Comparison of ENCODE assay signal across 19 mouse cellular contexts in the genomic region with DNA sequence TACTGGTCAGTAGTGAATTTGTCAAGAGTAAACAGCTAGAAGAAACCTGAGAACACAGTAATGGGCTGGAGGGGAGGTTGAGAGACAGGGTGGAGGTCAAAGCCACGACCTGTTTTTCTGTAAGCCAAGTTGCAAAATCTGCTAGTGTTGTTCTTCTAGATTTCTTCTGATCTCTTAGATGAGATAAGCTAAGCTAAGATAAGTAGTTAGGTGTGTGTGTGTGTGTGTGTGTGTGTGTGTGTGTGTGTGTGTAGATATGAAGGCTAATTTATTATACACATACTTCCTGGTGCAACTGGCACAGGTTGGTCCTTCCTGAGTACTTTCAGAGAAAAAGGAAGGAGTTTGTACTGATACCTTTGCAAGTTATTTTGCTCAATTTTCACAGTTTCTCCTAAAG.
DNase-seq lines count a peak whose midpoint lies in the region; ATAC-seq lines count a peak whose summit lies in the region.
"Had no signal": no experiment of that assay in that cellular context is flagged by ENCODE, and none has a peak within 500 bp of the region (broad histone marks: within the 10 kb centered on the region; RNA-seq: fewer than 3 reads in every experiment).

No protein-coding gene starts in this region.

- peak; percentile 62 for ATAC-seq in CD4-positive, CD25-positive, alpha-beta regulatory T cell, adult 4 months
- no peak for ATAC-seq in erythroid progenitor cell, adult 5-6 weeks (replicated peaks; ENCODE audit: low FRiP score, poor library complexity, severe bottlenecking)
- ATAC-seq: forebrain, embryonic 13.5 days; forebrain, embryonic 16.5 days; intestine, embryonic 16.5 days had no signal

- peak; percentile 31 for DNase-seq in induced T-regulatory cell, adult 2 months (ENCODE audit: low read depth)
- DNase-seq in naive thymus-derived CD4-positive, alpha-beta T cell, adult 2 months (ENCODE audit: low read depth): peak; percentile 60
- no peak for DNase-seq in heart, adult 9 months (ENCODE audit: low spot score in 2 of 2)
- no peak for DNase-seq in adipocyte (ENCODE audit: low spot score)
- DNase-seq: adrenal gland, adult 2 months; adrenal gland, postnatal 25 days; cerebellum, adult 11-12 months; cerebellum, adult 8-10 months; cerebellum, postnatal 10 days; cerebellum, postnatal 36 days; embryo, embryonic 11 days; gastrocnemius, postnatal 10 days; gastrocnemius, postnatal 36 days; heart, adult 2 months had no signal

Comparison
In these comparisons a context has a peak if more than half of its experiments do, and no peak if none do; other contexts are left out.
1. DNase-seq: peak in induced T-regulatory cell, adult 2 months (single experiment) and naive thymus-derived CD4-positive, alpha-beta T cell, adult 2 months (single experiment); none in heart, adult 9 months (0 of 2) and adipocyte (single experiment).